Mouse (Mus musculus) brain, embryonic 14.5 days (tissue): Measurements from ENCODE around the gene Dcaf8.

Experiments
- CTCF ChIP-seq: fragments of 200-500 bp; IDR thresholded peaks from 2 replicates; pipeline ENCODE4 v1.5.1; 2012; ENCODE audit warnings: inconsistent platforms, mild to moderate bottlenecking, moderate library complexity, borderline replicate concordance; ENCODE audit not compliant: insufficient read depth, insufficient read length; ENCODE audit errors: extremely low read depth
- POLR2A ChIP-seq: fragments of 200-500 bp; IDR thresholded peaks from 2 replicates; pipeline ENCODE4 v1.6.1; 2012; ENCODE audit warnings: mild to moderate bottlenecking, inconsistent platforms, borderline replicate concordance; ENCODE audit not compliant: poor library complexity, insufficient read depth, insufficient read length, severe bottlenecking; ENCODE audit errors: extremely low read depth

DNA sequence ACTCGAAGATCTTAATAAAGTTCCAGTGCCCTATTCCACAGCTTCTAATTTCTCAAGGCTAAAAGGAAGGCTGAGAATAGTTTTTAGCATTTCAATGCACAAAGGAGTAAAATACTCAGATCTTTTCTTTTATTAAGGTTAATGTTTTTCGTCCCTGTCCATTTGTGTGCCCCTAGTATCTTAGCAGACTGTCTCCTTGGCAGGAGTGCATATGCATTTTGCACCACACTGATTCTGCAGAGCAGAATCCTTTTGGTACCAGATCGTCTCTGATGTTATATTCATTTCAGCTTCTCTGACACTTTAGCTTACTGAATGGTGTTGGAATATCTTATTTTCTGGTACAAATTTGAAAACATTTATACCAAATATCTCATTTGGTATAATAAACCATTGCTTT is 33.9 kb downstream of the Dcaf8 start:
- TF ChIP-seq CTCF, result no peak
- no peak for TF ChIP-seq POLR2A
